Mouse (Mus musculus): ENCODE results near the gene Slc39a9. TPM values are rescaled to one million over a fixed set of nuclear protein-coding genes. Genes with fewer than 3 reads are reported as not detected.

Slc39a9 gene
- total RNA-seq (2021): 10 to 100 TPM; 43.0 to 53.0 TPM
- polyA plus RNA-seq (2012; rRNA removed): 44.8 and 75.6 TPM in 2 replicates
- long read RNA-seq, full-length matches to known transcripts: 1 of 14 reads
- long read RNA-seq, partial matches to known transcripts: 2 of 14 reads
- long read RNA-seq, other reads (novel, unspliced or antisense): 11 of 14 reads

- peak; percentile 96 for DNase-seq
These were observed at the start of gene Slc39a9, which contains the start of gene Erh for GRCm38 (mm10) chr12:80643693-80644505. Gene Slc39a9, plus strand, starts transcription at chr12:80643883. Gene Erh, minus strand, starts transcription at chr12:80644341.

- no peak for DNase-seq
These were observed 49.5 kb upstream of the Slc39a9 start for GRCm38 (mm10) chr12:80594141-80594540.

GRCm38 (mm10) chr12:80594781-80595180 lies 48.9 kb upstream of the Slc39a9 start:
- no peak for DNase-seq

- no peak for DNase-seq
These were observed 48.1 kb upstream of the Slc39a9 start for GRCm38 (mm10) chr12:80595566-80595965.

GRCm38 (mm10) chr12:80595968-80596367 lies 47.7 kb upstream of the Slc39a9 start:
- no peak for DNase-seq

GRCm38 (mm10) chr12:80598236-80598635 lies 45.4 kb upstream of the Slc39a9 start:
- no peak for DNase-seq

- DNase-seq: peak; percentile 60
These were observed 44.9 kb upstream of the Slc39a9 start for GRCm38 (mm10) chr12:80598756-80599155.

- no peak for DNase-seq
These were observed 42.0 kb upstream of the Slc39a9 start for GRCm38 (mm10) chr12:80601597-80602269.

GRCm38 (mm10) chr12:80602432-80602831 lies 41.3 kb upstream of the Slc39a9 start:
- DNase-seq: no peak

GRCm38 (mm10) chr12:80603566-80603965 lies 40.1 kb upstream of the Slc39a9 start:
- peak; percentile 34 for DNase-seq

GRCm38 (mm10) chr12:80604218-80604617 lies 39.5 kb upstream of the Slc39a9 start:
- no peak for DNase-seq

GRCm38 (mm10) chr12:80608576-80608975 lies 35.1 kb upstream of the Slc39a9 start:
- DNase-seq: no peak

- DNase-seq: no peak
These were observed 33.8 kb upstream of the Slc39a9 start for GRCm38 (mm10) chr12:80609928-80610327.

GRCm38 (mm10) chr12:80612113-80612791 lies 31.4 kb upstream of the Slc39a9 start:
- no peak for DNase-seq

- peak; percentile 31 for DNase-seq
These were observed 28.1 kb upstream of the Slc39a9 start for GRCm38 (mm10) chr12:80615371-80616257.

- no peak for DNase-seq
These were observed 23.2 kb upstream of the Slc39a9 start for GRCm38 (mm10) chr12:80620501-80620900.

- no peak for DNase-seq
These were observed 11.9 kb upstream of the Slc39a9 start for GRCm38 (mm10) chr12:80631790-80632189.

- peak; percentile 46 for DNase-seq
These were observed 674 bp upstream of the Slc39a9 start for GRCm38 (mm10) chr12:80642725-80643692.

GRCm38 (mm10) chr12:80644506-80644868 lies 804 bp downstream of the Slc39a9 start:
- DNase-seq: no peak

GRCm38 (mm10) chr12:80646377-80646776 lies 2.7 kb downstream of the Slc39a9 start:
- no peak for DNase-seq
